11 mouse cellular contexts compared by ENCODE assay signal in the genomic region with DNA sequence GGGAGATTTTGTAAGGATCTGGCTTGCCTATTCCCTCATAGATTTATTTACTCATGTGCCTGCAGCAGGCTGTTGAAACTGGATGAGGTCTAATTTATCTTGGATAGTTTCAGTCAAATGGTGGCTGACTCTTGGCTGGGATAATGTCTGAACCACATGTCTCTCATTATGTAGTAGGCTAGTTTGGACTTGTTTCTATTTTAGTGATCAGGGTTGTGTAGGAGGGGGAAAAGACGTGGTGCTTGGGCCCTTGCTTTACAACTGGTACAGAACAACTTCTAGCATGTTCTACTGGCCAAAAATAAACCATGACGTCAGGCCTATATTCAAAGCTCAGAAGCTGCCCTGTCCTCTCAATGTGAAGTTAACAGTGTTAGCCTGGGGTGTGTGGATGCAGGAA.
A peak's percentile ranks its signal among the peaks of the same experiment; 100 is the strongest.
DNase-seq lines count a peak whose midpoint lies in the region; ATAC-seq and TF ChIP-seq lines count a peak whose summit lies in the region.
"Had no signal": no experiment of that assay in that cellular context is flagged by ENCODE, and none has a peak within 500 bp of the region (broad histone marks: within the 10 kb centered on the region; RNA-seq: fewer than 3 reads in every experiment).

No protein-coding gene starts in this region.

- DNase-seq in left cerebral cortex, adult 11 months (ENCODE audit: low spot score) = peak; percentile 32
- no peak for DNase-seq in left cerebral cortex, postnatal 4 days
- DNase-seq in heart, adult 9 months (ENCODE audit: low spot score in 2 of 2) = peak; percentile 51 to 57
- peak; percentile 66 for DNase-seq in kidney, postnatal 0 days (ENCODE audit: low spot score)
- DNase-seq in thymus, adult 18-20 months = no peak
- no peak for DNase-seq in thymus, postnatal 4 days
- DNase-seq: thymus, postnatal 14 days had no signal

- ATAC-seq in kidney, postnatal 0 days (replicated peaks; ENCODE audit: low FRiP score, low read depth) = 0 out of 2 replicates have a peak, but pooled peaks have one; percentile 36
- ATAC-seq in stomach, embryonic 14.5 days (ENCODE audit: insufficient number of reproducible peaks, insufficient read depth, low FRiP score, low read depth) = peak; percentile 90
- no peak for ATAC-seq in midbrain, embryonic 13.5 days

- TF ChIP-seq CTCF in kidney, postnatal 0 days (IDR thresholded peaks at IDR 0.05; ENCODE audit: low read depth) = no peak

- no peaks in the 10 kb centered on the region for H3K4me1 ChIP-seq in kidney, postnatal 0 days (replicated peaks; ENCODE audit: insufficient read depth, low read length)
- peaks cover 8% of the 10 kb centered on the region for H3K4me1 ChIP-seq in stomach, embryonic 14.5 days (ENCODE audit: control insufficient read depth, insufficient read depth, low read length)
- no peaks in the 10 kb centered on the region for H3K4me1 ChIP-seq in midbrain, embryonic 13.5 days (replicated peaks)

- no peaks in the 10 kb centered on the region for H3K9me3 ChIP-seq in kidney, postnatal 0 days (replicated peaks; ENCODE audit: low read length)
- no peaks in the 10 kb centered on the region for H3K9me3 ChIP-seq in stomach, embryonic 14.5 days (ENCODE audit: control insufficient read depth, low read depth, low read length)
- no peaks in the 10 kb centered on the region for H3K9me3 ChIP-seq in midbrain, embryonic 13.5 days

- intact Hi-C loops in left cerebral cortex, postnatal 4 days (cut with DNase I) = no loop called here

- H3K27me3 ChIP-seq in kidney, postnatal 0 days (ENCODE audit: insufficient read depth, low read length) = no peaks in the 10 kb centered on the region
- H3K27me3 ChIP-seq in stomach, embryonic 14.5 days (ENCODE audit: control insufficient read depth, insufficient read depth, low read length) = no peaks in the 10 kb centered on the region
- no peaks in the 10 kb centered on the region for H3K27me3 ChIP-seq in midbrain, embryonic 13.5 days

- WGBS in kidney, postnatal 0 days = 31% methylated on average over 2 of the region's 2 CpGs
- 27% methylated on average over 2 of the region's 2 CpGs for WGBS in stomach, embryonic 14.5 days
- WGBS in midbrain, embryonic 13.5 days = 84% methylated on average over 2 of the region's 2 CpGs

- H3K36me3 ChIP-seq in kidney, postnatal 0 days (ENCODE audit: insufficient read depth, low read length) = no peaks in the 10 kb centered on the region
- no peaks in the 10 kb centered on the region for H3K36me3 ChIP-seq in stomach, embryonic 14.5 days (ENCODE audit: control insufficient read depth, insufficient read depth, low read length)
- H3K36me3 ChIP-seq in midbrain, embryonic 13.5 days = no peaks in the 10 kb centered on the region
- H3K36me3 ChIP-seq: G1E had no signal

- no peak overlapping the region for H3K9ac ChIP-seq in kidney, postnatal 0 days (ENCODE audit: low read depth, low read length)
- no peak overlapping the region for H3K9ac ChIP-seq in stomach, embryonic 14.5 days (replicated peaks; ENCODE audit: low read depth, low read length)
- H3K9ac ChIP-seq in midbrain, embryonic 13.5 days (replicated peaks) = no peak overlapping the region

- no peak overlapping the region for H3K27ac ChIP-seq in kidney, postnatal 0 days
- peak overlapping the region; percentile 74 for H3K27ac ChIP-seq in stomach, embryonic 14.5 days (ENCODE audit: low read length)
- H3K27ac ChIP-seq in midbrain, embryonic 13.5 days = no peak overlapping the region

- H3K4me2 ChIP-seq in kidney, postnatal 0 days (ENCODE audit: low read length) = no peak overlapping the region
- H3K4me2 ChIP-seq in stomach, embryonic 14.5 days (replicated peaks; ENCODE audit: low read depth, low read length) = no peak overlapping the region
- H3K4me2 ChIP-seq in midbrain, embryonic 13.5 days (replicated peaks) = no peak overlapping the region

- H3K4me3 ChIP-seq in kidney, postnatal 0 days (replicated peaks; ENCODE audit: low read depth, low read length) = no peak overlapping the region
- H3K4me3 ChIP-seq in stomach, embryonic 14.5 days (ENCODE audit: low read depth, low read length) = no peak overlapping the region
- H3K4me3 ChIP-seq in midbrain, embryonic 13.5 days (replicated peaks) = no peak overlapping the region
- H3K4me3 ChIP-seq: erythroblast, embryonic 14.5 days had no signal

Comparison
In these comparisons a context has a peak if more than half of its experiments do, and no peak if none do; other contexts are left out.
1. DNase-seq: peak in left cerebral cortex, adult 11 months (single experiment), heart, adult 9 months (2 of 2) and kidney, postnatal 0 days (single experiment); none in left cerebral cortex, postnatal 4 days (single experiment), thymus, adult 18-20 months (0 of 2) and thymus, postnatal 4 days (single experiment).